Mouse (Mus musculus) cerebellum, postnatal 4 days (tissue): ENCODE data around the gene Olfr824.
"Not testable (repeated sequence)": the region's sequence is repeated elsewhere in the genome, so short reads cannot be mapped to it uniquely, and the experiment has no call there.

ENCODE experiments used
- DNase-seq, 2 experiments: peaks; one replicate each; pipeline ENCODE4 v3.0.0; 2022; ENCODE audit warnings: low spot score in 2 of 2, mixed read lengths in 1 of 2

The Olfr824 gene

DNA sequence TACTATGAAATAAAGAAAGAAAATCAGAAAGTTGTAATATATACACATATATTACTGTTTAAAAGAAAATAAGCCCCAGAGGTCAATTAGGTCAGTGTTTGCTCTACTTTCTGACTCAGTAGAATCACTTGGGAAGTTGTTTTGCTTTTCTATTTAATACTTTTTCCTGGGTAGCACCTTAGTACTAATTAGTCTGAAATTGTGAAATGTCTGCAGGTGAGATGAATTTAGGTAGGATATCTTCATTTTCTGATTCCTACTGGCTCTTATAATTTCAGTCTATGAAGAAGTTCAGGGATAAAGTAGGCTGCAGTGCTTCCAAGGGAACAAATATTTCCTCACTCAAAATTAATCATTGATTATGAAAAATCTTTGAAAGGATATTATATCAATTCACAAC, at the start of gene Olfr824:
Gene Olfr824, minus strand, starts transcription at position 101 of the 400 bp plus-strand sequence.
- DNase-seq = not testable (repeated sequence)

DNA sequence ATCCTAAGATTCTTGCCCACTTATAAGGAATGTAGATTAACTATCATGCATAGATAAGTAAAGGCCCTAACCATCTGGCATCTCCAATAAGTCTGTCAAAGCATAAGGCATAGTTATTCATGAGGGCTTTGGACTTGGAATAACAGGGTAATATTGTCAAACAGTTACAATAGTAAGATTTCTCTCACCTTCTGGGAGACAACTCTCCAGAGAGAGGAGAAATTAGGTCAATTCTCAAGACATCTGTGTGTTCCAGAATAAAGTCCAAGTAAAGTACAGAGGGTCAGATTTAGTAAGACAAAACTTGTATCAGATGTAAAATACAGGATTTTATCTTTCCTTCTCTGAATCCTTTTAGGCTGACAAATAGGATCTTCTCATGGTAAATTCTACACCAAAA, 36.9 kb upstream of the Olfr824 start, which contains the start of gene Olfr825:
Gene Olfr825, minus strand, starts transcription at position 101 of the 400 bp plus-strand sequence.
- no peak for DNase-seq

DNA sequence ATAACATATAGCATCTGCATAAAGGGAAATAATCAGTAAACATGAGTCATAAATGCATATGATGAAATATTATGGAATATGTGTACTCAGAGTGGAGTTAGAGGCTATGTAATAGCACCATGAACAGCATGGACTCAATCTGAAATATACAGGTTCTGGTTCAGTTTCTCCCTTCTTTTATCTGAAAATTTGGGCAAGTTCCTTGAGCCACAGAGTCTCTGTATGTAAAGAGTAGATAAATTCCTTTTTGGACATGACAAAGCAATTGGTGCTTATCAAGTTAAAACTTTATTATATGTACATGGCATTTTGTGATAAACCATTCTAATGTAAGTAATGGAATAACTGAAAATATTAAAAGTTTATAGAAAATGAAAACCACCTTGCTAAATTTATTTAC, 35.4 kb upstream of the Olfr824 start:
- no peak for DNase-seq

DNA sequence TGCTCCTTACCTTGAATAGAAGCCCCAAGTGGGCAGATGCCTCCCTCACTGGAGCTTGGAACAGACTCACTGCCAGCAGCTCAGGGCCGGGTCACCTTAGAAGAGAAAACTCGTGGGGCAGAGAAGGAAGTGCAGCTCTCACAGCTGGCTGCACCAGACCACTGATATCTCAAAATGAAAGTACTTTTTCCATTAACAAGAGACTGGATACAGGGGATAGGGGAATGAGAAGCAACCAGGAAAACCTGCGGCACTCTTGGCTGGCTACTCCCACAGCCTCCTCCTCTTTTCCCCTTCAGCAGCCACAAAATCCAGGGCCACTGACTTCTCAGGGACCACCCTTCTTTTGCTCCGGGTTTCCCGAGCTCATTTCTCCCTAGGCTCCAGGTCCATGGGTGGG, 14.3 kb upstream of the Olfr824 start:
- DNase-seq = no peak

DNA sequence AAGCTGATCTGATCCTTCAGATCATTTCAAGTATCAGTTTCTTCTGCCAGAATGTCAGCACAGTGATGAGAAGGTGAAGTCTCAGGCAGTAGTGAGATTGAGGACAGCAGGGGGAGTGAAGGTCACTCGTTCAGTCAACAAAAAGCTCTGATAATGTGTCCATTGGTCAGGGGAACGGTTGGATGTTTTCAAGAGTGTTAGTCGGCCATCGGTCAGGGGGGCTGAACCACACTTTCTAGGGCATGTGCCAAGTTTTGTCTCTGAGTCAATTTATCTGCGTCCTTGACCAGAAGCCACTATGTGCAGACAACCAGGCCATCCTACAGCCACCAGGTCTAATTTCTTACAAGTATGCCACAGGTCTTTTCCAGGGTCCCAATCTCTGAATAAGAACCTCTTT, 12.7 kb upstream of the Olfr824 start:
- not testable (repeated sequence) for DNase-seq

DNA sequence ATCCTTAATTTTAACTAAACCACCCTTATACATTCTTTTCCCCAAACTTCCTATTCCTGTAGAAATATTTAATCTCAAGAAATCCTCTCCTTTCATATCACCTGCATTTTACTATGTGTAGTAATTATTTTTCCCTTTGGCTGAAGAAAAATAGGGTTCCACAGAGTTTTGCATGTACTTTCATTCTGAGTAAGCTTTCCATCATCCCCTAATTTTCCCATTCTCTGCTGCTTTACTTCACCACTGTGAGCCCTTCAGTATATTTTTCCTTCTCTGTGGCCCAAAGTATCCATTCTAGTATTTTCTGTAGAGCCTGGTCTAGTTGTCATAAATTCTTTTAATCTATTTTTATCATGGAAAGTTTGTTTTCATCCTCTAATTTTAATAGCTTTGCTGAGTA, 5.0 kb upstream of the Olfr824 start:
- no peak for DNase-seq

DNA sequence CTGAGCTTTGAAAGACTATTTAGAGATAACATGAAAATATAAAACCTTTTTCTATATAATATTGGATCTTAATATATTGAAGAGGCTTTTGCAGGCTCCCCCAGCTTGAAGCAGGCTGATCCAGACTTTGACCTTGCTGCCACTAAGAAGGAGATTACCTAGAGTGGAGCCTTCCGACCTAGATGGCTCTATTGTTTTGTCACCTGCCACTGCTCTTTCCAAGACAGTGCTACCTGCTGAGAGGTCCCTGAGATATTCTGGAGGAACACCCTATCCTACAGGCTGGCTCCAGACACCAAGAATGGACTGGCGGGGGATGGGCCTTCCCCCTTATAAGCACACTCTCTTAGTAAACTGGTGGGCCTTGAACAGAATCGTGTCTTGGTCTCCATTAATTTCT, 13.8 kb downstream of the Olfr824 start:
- not testable (repeated sequence) for DNase-seq

DNA sequence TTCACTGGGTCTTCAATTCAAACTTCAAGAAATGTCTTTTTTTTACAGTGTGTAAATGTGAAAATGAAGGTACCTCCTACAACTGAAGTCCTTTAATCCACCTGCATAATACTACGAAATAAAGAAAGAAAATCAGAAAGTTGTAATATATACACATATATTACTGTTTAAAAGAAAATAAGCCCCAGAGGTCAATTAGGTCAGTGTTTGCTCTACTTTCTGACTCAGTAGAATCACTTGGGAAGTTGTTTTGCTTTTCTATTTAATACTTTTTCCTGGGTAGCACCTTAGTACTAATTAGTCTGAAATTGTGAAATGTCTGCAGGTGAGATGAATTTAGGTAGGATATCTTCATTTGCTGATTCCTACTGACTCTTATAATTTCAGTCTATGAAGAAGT, 14.5 kb downstream of the Olfr824 start, which contains the start of gene Olfr823:
Gene Olfr823, minus strand, starts transcription at position 101 of the 400 bp plus-strand sequence.
- DNase-seq = not testable (repeated sequence)

DNA sequence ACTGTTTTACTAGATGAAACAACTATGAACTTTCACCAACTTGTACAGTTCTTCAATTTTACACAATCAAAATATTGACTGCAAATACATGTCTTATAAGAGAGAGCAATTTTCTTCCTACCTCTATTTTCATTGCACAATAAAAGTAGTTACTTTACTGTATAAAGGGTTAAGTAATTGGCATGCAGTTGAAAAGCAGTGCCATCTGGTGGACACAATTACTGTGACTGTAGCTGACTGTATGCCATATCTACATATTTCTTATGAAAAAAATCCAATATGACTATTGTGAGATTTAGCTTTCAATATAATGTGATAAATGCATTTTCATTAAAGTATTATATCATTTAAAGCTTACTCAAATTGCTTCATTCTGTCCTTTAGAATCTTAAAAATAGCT, 33.7 kb downstream of the Olfr824 start:
- DNase-seq = no peak

DNA sequence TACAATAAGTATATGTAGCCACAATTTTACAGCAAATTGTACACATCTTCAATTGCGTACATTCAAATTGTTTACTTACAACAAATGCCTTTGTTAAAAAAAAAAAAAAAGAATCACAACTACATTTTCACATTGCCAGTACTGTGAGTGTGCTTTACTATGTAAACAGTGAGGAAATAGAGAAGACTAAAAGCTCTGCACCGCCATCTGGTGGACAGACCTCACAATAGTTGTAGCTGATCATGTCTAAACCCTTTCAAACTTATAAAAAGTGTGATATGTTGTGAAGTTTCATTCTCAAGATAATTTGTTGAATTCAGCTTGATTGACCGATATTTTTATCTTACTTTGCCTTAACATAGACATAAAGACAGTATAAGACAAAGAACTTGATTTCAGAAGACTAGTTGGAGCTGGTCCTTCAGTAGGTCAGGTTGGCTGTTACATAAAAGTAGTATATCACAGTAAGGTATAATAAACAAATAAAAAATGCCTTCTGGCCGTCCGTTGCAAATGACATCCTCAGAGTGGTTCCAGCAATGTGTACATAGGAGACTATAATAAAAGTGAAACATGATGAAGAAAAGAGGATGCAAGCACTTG, 36.9 kb downstream of the Olfr824 start:
- peak; percentile 58 to 69 for DNase-seq
